Mouse (Mus musculus): Measurements from ENCODE around the gene Stard5. TPM values are rescaled to one million over a fixed set of nuclear protein-coding genes. Genes with fewer than 3 reads are reported as not detected.

Stard5 gene
- polyA plus RNA-seq, 1 experiment from 2014 or later, result 37.1 TPM

DNA sequence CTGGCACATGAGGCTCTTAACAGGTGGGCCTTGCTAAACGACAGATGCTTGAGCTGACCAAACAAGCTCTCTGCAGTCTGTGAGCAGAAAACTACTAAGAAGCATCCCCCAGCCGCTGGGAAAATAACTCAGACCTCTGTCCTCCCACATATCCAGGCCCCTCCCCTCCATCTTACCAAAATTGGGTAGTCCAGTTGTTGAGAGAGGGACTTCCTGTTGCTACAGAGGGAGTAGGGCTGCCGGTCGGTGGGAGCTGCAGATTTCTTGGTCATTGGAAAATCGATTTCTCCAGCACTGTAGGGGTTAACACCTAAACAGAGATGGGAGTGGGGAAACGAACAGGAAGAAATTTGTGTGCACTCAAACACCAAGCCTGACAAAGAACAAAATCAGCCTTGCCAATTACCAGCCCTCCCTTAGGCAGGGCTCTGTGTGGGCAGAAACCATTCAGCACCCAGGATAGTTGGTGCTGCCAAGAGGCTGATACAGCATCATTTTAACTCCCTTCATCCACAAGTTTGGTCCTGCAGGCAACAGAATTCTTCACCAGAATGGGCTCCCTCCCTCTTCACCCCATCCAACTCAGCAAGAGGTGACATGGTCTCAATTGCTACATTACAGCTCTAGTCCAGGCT, 51.0 kb downstream of the Stard5 start:
- Histone ChIP-seq H3K27ac (ENCODE audit: low read depth) (no peak overlapping the region), H3K4me2 (ENCODE audit: low read length) (no peak overlapping the region), H3K9ac (ENCODE audit: low read length) (no peak overlapping the region), H3K36me3 (ENCODE audit: control insufficient read depth, insufficient read depth, low read length) (no peaks in the 10 kb centered on the region), H3K9me3 (ENCODE audit: control insufficient read depth, low read length) (no peaks in the 10 kb centered on the region), H3K4me3 (ENCODE audit: low read depth, low read length) (no peak overlapping the region), H3K4me1 (replicated peaks; ENCODE audit: control insufficient read depth, insufficient read depth, low read length) (peaks cover 5% of the 10 kb centered on the region; the same call in 1 of the 2 replicates), H3K27me3 (replicated peaks; ENCODE audit: control insufficient read depth, insufficient read depth, low read length) (no peaks in the 10 kb centered on the region)
- ATAC-seq (replicated peaks; ENCODE audit: low FRiP score, low TSS enrichment, low read depth) (no peak), DNase-seq (ENCODE audit: low spot score) (no peak)
- WGBS, result 21% methylated on average over 6 of the region's 6 CpGs

DNA sequence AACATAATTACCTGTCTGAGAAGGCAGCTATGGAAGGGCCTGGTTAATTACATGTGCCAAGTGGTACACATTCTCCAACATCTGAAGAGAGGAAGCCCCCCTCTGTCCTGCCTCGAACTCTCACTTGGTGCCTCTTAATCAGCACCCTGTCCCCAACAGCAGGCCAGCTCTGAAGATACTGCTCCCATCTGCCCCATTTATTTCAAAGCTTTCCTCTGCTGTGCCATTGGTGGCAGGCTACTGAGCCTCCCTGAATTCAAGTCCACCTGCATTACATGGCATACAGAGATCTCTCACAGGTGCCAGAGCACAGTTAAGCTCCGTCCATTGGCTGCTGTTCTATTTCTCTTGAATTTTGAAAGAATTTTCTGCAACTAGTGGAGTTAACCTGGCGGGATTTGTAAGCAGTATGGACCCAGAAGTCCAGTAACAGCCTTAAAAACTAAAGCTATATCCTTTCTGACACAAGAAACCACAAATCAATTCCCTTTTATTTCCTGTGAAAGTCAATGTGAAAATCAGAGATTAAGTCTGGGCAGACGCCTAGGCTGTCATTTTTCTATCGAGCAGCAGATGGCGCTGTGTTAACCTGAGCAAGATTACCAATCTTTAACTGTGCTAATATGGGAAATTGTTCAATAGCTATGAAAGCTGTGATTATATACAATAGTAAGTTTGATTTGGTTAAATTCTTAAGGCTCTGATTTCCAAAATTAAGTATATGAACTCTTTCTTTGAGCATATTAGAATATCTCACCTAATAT, 63.9 kb downstream of the Stard5 start:
- no peak overlapping the region for H3K9ac ChIP-seq (ENCODE audit: low read length)
- ATAC-seq (replicated peaks; ENCODE audit: low FRiP score, low TSS enrichment, low read depth) (no peak), DNase-seq (ENCODE audit: low spot score) (peak; percentile 69)
- no peaks in the 10 kb centered on the region for H3K36me3 ChIP-seq (ENCODE audit: control insufficient read depth, insufficient read depth, low read length)
- no peak overlapping the region for H3K4me3 ChIP-seq (ENCODE audit: low read depth, low read length)
- no peaks in the 10 kb centered on the region for H3K9me3 ChIP-seq (ENCODE audit: control insufficient read depth, low read length)
- H3K27me3 ChIP-seq (replicated peaks; ENCODE audit: control insufficient read depth, insufficient read depth, low read length), result no peaks in the 10 kb centered on the region
- H3K27ac ChIP-seq (ENCODE audit: low read depth), result no peak overlapping the region
- no peaks in the 10 kb centered on the region for H3K4me1 ChIP-seq (replicated peaks; ENCODE audit: control insufficient read depth, insufficient read depth, low read length)
- no peak overlapping the region for H3K4me2 ChIP-seq (ENCODE audit: low read length)
- WGBS, result 30% methylated on average over 6 of the region's 6 CpGs

DNA sequence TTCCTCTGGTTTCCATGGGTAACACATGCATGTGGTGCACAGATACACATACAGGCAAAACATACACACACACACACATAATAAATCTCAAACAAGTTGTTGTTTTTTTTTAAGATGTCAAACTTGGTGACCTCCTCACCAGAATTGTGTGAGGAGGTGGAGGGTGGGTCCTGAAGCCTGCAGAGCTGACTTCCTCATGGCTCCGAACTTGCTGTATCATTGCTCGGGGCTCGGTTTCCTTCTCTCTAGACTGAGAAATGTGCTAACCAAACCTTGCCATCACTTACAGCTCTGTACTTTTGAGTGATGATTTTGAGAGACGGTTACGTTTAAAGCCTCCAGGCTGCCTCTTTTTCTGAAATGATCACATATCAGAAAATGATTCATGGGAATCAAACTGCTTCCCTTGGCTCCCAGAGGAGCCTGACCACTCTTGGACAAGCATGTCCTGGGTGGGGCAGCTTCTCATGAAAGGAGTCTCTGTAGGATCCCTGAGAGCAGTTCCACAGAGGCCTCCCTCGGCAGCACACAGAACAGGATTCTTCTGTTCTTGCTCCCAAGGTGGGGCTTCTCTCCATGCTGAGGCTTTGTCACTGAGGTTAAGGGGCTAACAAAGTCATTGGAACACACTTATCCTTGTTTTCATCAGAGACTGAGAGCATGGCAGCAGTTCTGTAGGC, 67.4 kb downstream of the Stard5 start:
- DNase-seq (ENCODE audit: low spot score) (peak; percentile 32), ATAC-seq (replicated peaks; ENCODE audit: low FRiP score, low TSS enrichment, low read depth) (no peak)
- no peaks in the 10 kb centered on the region for H3K27me3 ChIP-seq (replicated peaks; ENCODE audit: control insufficient read depth, insufficient read depth, low read length)
- H3K36me3 ChIP-seq (ENCODE audit: control insufficient read depth, insufficient read depth, low read length), result no peaks in the 10 kb centered on the region
- H3K4me1 ChIP-seq (replicated peaks; ENCODE audit: control insufficient read depth, insufficient read depth, low read length), result no peaks in the 10 kb centered on the region
- H3K27ac ChIP-seq (ENCODE audit: low read depth), result no peak overlapping the region
- no peak overlapping the region for H3K4me2 ChIP-seq (ENCODE audit: low read length)
- H3K9me3 ChIP-seq (ENCODE audit: control insufficient read depth, low read length), result no peaks in the 10 kb centered on the region
- H3K9ac ChIP-seq (ENCODE audit: low read length), result no peak overlapping the region
- no peak overlapping the region for H3K4me3 ChIP-seq (ENCODE audit: low read depth, low read length)
- WGBS, result 77% methylated on average over 6 of the region's 6 CpGs

Other genes with a start within 250 kb of the Stard5 start
- 1.2 and 1.6 TPM in 2 replicates for gene Tmc3, start 47.0 kb upstream of the Stard5 start, polyA plus RNA-seq (2014; fragmentation: Nextera tagmentation; extraction: Ambion mirVana)
- gene Il16, start 113.8 kb downstream of the Stard5 start, polyA plus RNA-seq (2014; fragmentation: Nextera tagmentation; extraction: Ambion mirVana), result 3.4 and 3.7 TPM in 2 replicates
- 0.17 and 0.45 TPM in 2 replicates for gene Cfap161, start 162.9 kb downstream of the Stard5 start, polyA plus RNA-seq (2014; fragmentation: Nextera tagmentation; extraction: Ambion mirVana)

Measured in intestine, embryonic 14.5 days (tissue).